Mouse (Mus musculus) B cell, adult 2 months (primary cell): ENCODE data around the gene Zfpl1.
"Not testable (repeated sequence)": the region's sequence is repeated elsewhere in the genome, so short reads cannot be mapped to it uniquely, and the experiment has no call there.

Experiments used
- DNase-seq, 2 experiments: peaks; one replicate each; pipeline ENCODE4 v3.0.0; 2022

The Zfpl1 gene

GRCm38 (mm10) chr19:6084478-6085248, at the start of gene Zfpl1, which contains the start of gene Cdca5:
Zfpl1 (minus strand) TSS chr19:6084956.
Cdca5 (plus strand) TSS chr19:6084983.
- DNase-seq = peak; percentile 97

- DNase-seq = not testable (repeated sequence)
These were observed 48.4 kb upstream of the Zfpl1 start for GRCm38 (mm10) chr19:6133197-6133596.

- no peak for DNase-seq
These were observed 47.5 kb upstream of the Zfpl1 start for GRCm38 (mm10) chr19:6132171-6132827.

- DNase-seq = not testable (repeated sequence)
These were observed 45.8 kb upstream of the Zfpl1 start for GRCm38 (mm10) chr19:6130414-6131128.

GRCm38 (mm10) chr19:6127760-6128341, 43.1 kb upstream of the Zfpl1 start, which contains the start of gene Snx15:
Snx15 (minus strand) TSS chr19:6128304.
- peak; percentile 97 for DNase-seq

- DNase-seq = no peak
These were observed 42.2 kb upstream of the Zfpl1 start for GRCm38 (mm10) chr19:6126789-6127580.

- peak; percentile 78 to 81 for DNase-seq
These were observed 41.5 kb upstream of the Zfpl1 start for GRCm38 (mm10) chr19:6126289-6126688.

- no peak for DNase-seq
These were observed 40.1 kb upstream of the Zfpl1 start for GRCm38 (mm10) chr19:6124898-6125297.

GRCm38 (mm10) chr19:6123330-6123729, 38.6 kb upstream of the Zfpl1 start:
- no peak for DNase-seq

- DNase-seq = no peak
These were observed 37.0 kb upstream of the Zfpl1 start for GRCm38 (mm10) chr19:6121761-6122160.

GRCm38 (mm10) chr19:6118677-6119185, 34.0 kb upstream of the Zfpl1 start:
- no peak for DNase-seq

- peak; percentile 87 to 89 for DNase-seq
These were observed 33.4 kb upstream of the Zfpl1 start, which contains the start of gene Sac3d1 for GRCm38 (mm10) chr19:6117986-6118676. Sac3d1 (minus strand) TSS chr19:6118650.

- DNase-seq = no peak
These were observed 32.7 kb upstream of the Zfpl1 start for GRCm38 (mm10) chr19:6117346-6117985.

- no peak for DNase-seq
These were observed 31.5 kb upstream of the Zfpl1 start for GRCm38 (mm10) chr19:6116113-6116850.

GRCm38 (mm10) chr19:6113116-6113515, 28.4 kb upstream of the Zfpl1 start:
- DNase-seq = no peak

GRCm38 (mm10) chr19:6105586-6105985, 20.8 kb upstream of the Zfpl1 start, which contains the start of gene Naaladl1:
Naaladl1 (plus strand) TSS chr19:6105782.
- no peak for DNase-seq

- no peak for DNase-seq
These were observed 19.7 kb upstream of the Zfpl1 start for GRCm38 (mm10) chr19:6104476-6104875.

- DNase-seq = no peak
These were observed 17.6 kb upstream of the Zfpl1 start for GRCm38 (mm10) chr19:6102169-6102853.

GRCm38 (mm10) chr19:6101186-6101585, 16.4 kb upstream of the Zfpl1 start:
- DNase-seq = no peak
